Mouse (Mus musculus) hindbrain, embryonic 10.5 days (tissue): Measurements from ENCODE around the gene Rcor1. TPM values are rescaled to one million over a fixed set of nuclear protein-coding genes. Genes with fewer than 3 reads are reported as not detected.
A peak's percentile ranks its signal among the peaks of the same experiment; 100 is the strongest.

Source experiments
- DNase-seq: peaks from one replicate; pipeline ENCODE4 v3.0.0-alpha.2; 2017; ENCODE audit warnings: low spot score
- H3K27ac ChIP-seq: fragments of 300-500 bp; sonication (generic); 2 replicates; pipeline ENCODE4 v1.5.1; 2016; ENCODE audit warnings: mild to moderate bottlenecking, moderate library complexity
- H3K27me3 ChIP-seq: fragments of 300-500 bp; sonication (generic); 2 replicates; pipeline ENCODE4 v1.6.1; 2016; ENCODE audit warnings: mild to moderate bottlenecking; ENCODE audit not compliant: poor library complexity, insufficient read depth, severe bottlenecking
- H3K36me3 ChIP-seq: fragments of 300-500 bp; sonication (generic); 2 replicates; pipeline ENCODE4 v1.6.1; 2016; ENCODE audit warnings: mild to moderate bottlenecking, moderate library complexity
- H3K4me1 ChIP-seq: fragments of 300-500 bp; sonication (generic); replicated peaks from 2 replicates; pipeline ENCODE4 v1.6.1; 2016; ENCODE audit warnings: mild to moderate bottlenecking
- H3K4me3 ChIP-seq: fragments of 300-500 bp; sonication (generic); 2 replicates; pipeline ENCODE4 v1.5.1; 2016; ENCODE audit warnings: mild to moderate bottlenecking, moderate library complexity
- H3K9me3 ChIP-seq: fragments of 300-500 bp; sonication (generic); 2 replicates; pipeline ENCODE4 v1.6.1; 2016; ENCODE audit warnings: mild to moderate bottlenecking, moderate library complexity
- WGBS: fragments of 180-500 bp; shearing (Covaris S2); methylation state at CpG from one replicate; pipeline ENCODE4 v1.1.7; 2016; 5-methylcytosine and 5-hydroxymethylcytosine counted together
- polyA plus RNA-seq: library from polyadenylated mRNA; unstranded; fragments of >200 nt; fragmentation: Nextera tagmentation; extraction: Ambion mirVana; gene quantifications from 2 replicates; pipeline ENCODE4 v1.2.1, GENCODE M21; 2016

Rcor1 gene
- polyA plus RNA-seq, 1 experiment from 2014 or later = 5.0 TPM

DNA sequence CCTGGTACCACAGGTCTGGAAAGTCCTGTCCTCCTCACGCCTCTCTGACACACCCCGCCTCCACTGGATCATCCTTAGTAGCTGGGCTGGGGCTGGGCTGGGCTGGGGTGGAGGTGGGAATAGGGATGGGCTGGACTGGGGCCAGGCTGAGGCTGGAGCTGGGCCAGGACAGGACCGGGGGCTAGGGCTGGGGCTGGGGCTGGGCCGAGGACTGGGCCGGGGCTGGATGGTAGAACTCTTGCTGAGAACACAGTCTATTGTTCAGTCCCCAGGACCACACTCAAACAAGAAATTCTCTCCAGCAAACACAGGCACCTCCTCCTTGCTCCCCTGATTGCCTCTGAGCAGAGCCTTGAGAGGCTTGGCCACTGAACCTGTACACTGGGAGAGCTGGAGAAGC is 32.8 kb upstream of the Rcor1 start:
- Histone ChIP-seq H3K27me3 (no peaks in the 10 kb centered on the region), H3K27ac (peak overlapping the region; percentile 64), H3K36me3 (no peaks in the 10 kb centered on the region), H3K4me3 (no peak overlapping the region), H3K9me3 (no peaks in the 10 kb centered on the region), H3K4me1 (peaks cover 39% of the 10 kb centered on the region)
- WGBS = 74% methylated on average over 5 of the region's 5 CpGs
- no peak for DNase-seq

DNA sequence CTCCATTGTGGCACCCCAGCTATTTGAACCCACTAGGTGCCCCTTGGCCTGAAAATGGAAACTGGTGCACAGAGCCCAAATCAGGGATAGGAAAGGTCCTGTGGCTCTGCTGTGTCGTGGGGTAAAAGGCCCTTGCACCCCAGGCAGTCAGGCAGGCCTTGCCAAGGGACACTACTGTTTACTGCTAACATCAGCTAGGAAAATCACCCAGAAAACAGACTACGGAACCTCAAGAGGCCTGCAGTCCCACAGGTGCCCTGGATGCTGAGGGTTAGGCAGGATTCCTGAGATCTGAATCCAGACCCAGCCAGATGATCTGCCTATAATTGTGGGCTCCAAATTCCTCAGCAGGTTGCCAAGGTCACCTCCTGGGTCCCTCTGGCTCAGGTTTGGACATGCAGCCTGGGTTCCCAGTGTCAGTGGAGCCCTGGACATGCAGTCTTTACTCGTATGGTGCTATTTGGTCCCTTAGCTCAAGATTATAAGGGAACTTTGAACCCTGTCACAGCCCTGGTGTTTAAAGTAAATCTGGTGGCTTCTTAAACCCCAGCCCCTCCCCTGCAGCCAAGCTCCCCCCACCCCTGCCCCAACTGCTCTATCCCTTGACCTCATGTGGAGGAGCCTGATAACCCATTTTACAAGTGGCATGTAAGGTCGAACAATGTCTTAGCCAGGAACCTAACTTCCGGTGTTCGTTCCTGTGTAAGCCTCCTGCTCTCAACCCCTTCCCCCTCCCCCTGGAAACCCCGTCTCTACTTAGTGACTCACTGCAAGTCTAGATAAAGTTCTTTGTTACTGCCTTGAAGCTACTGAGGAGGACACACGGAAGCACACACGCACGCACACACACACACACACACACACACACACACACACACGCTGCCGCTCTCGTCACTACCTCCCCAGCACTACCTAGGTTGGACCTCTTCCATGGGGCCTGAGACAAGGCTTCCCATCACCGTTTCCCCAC is 31.7 kb upstream of the Rcor1 start:
- Histone ChIP-seq H3K4me1 (peaks cover 39% of the 10 kb centered on the region), H3K4me3 (no peak overlapping the region), H3K9me3 (peaks cover 1% of the 10 kb centered on the region; the same call in 1 of the 2 replicates), H3K27me3 (no peaks in the 10 kb centered on the region), H3K36me3 (no peaks in the 10 kb centered on the region), H3K27ac (peak overlapping the region; percentile 72)
- 81% methylated on average over 14 of the region's 14 CpGs for WGBS
- no peak for DNase-seq

GRCm38 (mm10) chr12:111008500-111009490 is 30.4 kb upstream of the Rcor1 start:
- 71% methylated on average over 11 of the region's 11 CpGs for WGBS
- no peaks in the 10 kb centered on the region for H3K36me3 ChIP-seq
- no peak for DNase-seq
- H3K4me3 ChIP-seq = no peak overlapping the region
- H3K27me3 ChIP-seq = no peaks in the 10 kb centered on the region
- peak overlapping the region; percentile 72 for H3K27ac ChIP-seq
- peaks cover 39% of the 10 kb centered on the region for H3K4me1 ChIP-seq
- peaks cover 3% of the 10 kb centered on the region; the same call in 1 of the 2 replicates for H3K9me3 ChIP-seq

GRCm38 (mm10) chr12:111009615-111010257 is 29.4 kb upstream of the Rcor1 start:
- H3K4me1 ChIP-seq = peaks cover 39% of the 10 kb centered on the region
- no peak overlapping the region for H3K4me3 ChIP-seq
- WGBS = 78% methylated on average over 6 of the region's 6 CpGs

DNA sequence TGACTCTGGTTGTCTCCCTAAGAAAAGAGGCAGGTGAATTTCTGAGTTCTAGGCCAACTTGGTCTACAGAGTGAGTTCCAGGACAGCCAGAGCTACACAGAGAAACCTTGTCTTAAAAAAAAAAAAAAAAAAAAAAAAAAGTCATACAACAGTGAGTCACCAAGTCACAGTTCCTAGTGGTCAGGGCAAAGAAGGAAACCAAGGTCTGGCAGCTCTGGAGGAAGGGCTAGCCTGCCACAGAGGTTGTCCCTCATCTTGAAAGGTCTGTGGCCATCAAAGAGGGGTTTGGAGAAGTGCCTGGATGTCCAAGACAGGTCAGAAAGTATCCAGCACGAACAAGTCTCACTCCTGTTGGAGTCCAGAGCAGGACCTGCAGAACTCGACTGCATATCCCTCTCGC is 22.3 kb upstream of the Rcor1 start:
- Histone ChIP-seq H3K36me3 (no peaks in the 10 kb centered on the region), H3K4me1 (no peaks in the 10 kb centered on the region), H3K4me3 (no peak overlapping the region), H3K27ac (no peak overlapping the region), H3K27me3 (no peaks in the 10 kb centered on the region), H3K9me3 (peaks cover 3% of the 10 kb centered on the region; the same call in 1 of the 2 replicates)
- 85% methylated on average over 3 of the region's 3 CpGs for WGBS
- no peak for DNase-seq

More at GRCm38 (mm10) chr12:111009615-111010257, 29.4 kb upstream of the Rcor1 start:
- H3K27me3 ChIP-seq = no peaks in the 10 kb centered on the region
- no peaks in the 10 kb centered on the region for H3K36me3 ChIP-seq
- H3K9me3 ChIP-seq = peaks cover 3% of the 10 kb centered on the region; the same call in 1 of the 2 replicates
- DNase-seq = no peak
- H3K27ac ChIP-seq = no peak overlapping the region

DNA sequence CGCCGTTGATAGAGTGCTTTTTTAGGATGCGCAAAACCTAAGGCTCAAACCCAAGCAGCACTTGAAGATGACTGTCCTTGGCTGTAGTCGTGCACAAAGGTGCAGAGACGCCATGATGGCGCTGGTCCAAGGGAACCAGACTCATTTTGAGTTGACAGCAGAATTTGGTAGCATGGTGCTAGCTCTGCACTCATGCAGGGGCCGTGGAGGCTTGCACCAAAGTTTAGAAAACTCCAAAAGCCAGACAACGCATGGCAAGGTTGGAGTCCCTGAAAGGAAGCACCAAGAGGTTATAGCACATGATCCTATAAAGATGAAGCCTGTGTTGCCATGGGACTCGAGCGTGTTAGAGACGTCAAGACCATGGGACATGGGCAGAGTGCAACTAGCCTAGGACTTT is 21.1 kb upstream of the Rcor1 start:
- Histone ChIP-seq H3K9me3 (no peaks in the 10 kb centered on the region), H3K27me3 (no peaks in the 10 kb centered on the region), H3K36me3 (no peaks in the 10 kb centered on the region), H3K27ac (no peak overlapping the region), H3K4me1 (no peaks in the 10 kb centered on the region), H3K4me3 (no peak overlapping the region)
- DNase-seq = no peak
- 92% methylated on average over 11 of the region's 11 CpGs for WGBS

DNA sequence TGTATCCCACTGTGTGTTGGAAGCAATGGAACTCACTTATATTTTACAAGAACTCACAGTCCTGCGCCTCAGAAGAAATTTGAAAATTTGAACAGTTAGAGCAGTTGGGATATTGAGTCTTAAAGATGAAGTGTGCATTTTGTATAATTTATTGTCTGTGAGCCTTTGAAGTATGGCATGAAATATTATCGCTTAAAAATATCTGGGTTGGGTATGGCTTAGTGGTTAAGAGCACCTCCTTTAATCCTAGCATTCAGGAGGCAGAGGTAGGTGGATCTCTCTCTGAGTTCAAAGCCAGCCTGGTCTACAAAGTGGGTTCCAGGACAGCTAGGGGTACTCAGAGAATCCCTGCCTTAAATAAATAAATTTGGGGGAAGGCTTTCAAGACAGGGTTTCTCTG is 20.1 kb upstream of the Rcor1 start:
- 93% methylated on average over 2 of the region's 2 CpGs for WGBS

GRCm38 (mm10) chr12:111021138-111021537 is 18.0 kb upstream of the Rcor1 start:
- Histone ChIP-seq H3K9me3 (no peaks in the 10 kb centered on the region), H3K27ac (no peak overlapping the region), H3K27me3 (no peaks in the 10 kb centered on the region), H3K4me3 (no peak overlapping the region), H3K36me3 (no peaks in the 10 kb centered on the region), H3K4me1 (no peaks in the 10 kb centered on the region)
- 39% methylated on average over 1 of the region's 1 CpGs for WGBS
- DNase-seq = no peak

More for the DNA sequence above, 20.1 kb upstream of the Rcor1 start:
- H3K4me1 ChIP-seq = no peaks in the 10 kb centered on the region
- no peaks in the 10 kb centered on the region for H3K27me3 ChIP-seq
- no peak for DNase-seq
- H3K4me3 ChIP-seq = no peak overlapping the region
- no peak overlapping the region for H3K27ac ChIP-seq
- H3K36me3 ChIP-seq = no peaks in the 10 kb centered on the region
- H3K9me3 ChIP-seq = no peaks in the 10 kb centered on the region

GRCm38 (mm10) chr12:111021577-111021976 is 17.6 kb upstream of the Rcor1 start:
- H3K27me3 ChIP-seq = no peaks in the 10 kb centered on the region
- 68% methylated on average over 3 of the region's 3 CpGs for WGBS

DNA sequence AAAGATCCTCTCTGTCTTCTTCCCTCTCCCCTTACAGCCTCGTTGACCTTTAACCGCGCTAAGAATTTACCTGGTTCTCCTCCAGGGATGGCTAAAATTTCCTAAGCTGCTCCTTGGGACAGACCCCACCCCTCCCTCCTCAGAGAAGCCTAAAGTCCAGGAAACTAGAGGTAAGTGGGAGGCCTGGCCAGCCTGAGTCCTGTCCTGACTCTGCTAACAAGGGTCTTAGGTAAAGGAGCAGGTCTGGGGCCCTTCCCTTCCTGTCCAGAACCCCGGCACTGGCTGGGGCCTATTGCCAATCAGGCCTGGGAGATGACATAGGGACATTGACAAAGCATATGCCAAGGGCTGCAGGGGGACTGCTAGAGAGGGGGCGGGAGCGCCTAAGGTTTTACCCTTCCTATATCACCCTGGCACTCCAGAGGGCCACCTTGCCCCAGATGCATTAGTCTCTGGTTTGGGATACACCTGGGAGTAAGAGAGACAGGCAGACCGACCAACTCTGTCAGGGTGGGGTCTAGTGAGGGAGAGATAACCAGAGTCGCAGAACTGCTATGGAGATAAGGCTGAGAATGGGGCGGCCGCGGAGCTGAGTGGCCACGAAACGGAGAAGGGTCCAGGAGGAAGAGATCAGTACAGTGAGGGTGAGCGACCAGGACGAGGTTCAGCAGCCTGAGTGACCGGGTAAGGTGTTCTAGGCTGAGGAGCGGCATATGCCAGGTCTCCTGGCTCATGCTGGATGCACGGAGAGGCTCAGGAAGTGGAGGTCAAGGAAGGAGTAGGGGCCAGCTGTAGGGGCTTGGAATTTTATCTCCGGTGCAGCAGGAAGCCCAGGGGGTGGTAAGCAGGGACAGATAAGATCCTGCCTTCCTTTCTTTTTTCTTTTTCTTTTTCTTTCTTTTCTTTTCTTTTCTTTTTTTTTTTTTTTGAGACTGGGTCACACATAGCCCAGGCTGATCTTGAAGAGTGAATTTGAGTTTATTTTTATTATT is 10.7 kb upstream of the Rcor1 start:
- H3K4me1 ChIP-seq = peaks cover 3% of the 10 kb centered on the region; the same call in 1 of the 2 replicates
- DNase-seq = no peak
- no peaks in the 10 kb centered on the region for H3K27me3 ChIP-seq
- H3K9me3 ChIP-seq = no peaks in the 10 kb centered on the region
- 57% methylated on average over 19 of the region's 19 CpGs for WGBS
- H3K4me3 ChIP-seq = no peak overlapping the region
- H3K36me3 ChIP-seq = no peaks in the 10 kb centered on the region
- H3K27ac ChIP-seq = no peak overlapping the region; the same call in 1 of the 2 replicates

More at GRCm38 (mm10) chr12:111021577-111021976, 17.6 kb upstream of the Rcor1 start:
- no peaks in the 10 kb centered on the region for H3K9me3 ChIP-seq
- DNase-seq = no peak
- no peaks in the 10 kb centered on the region for H3K4me1 ChIP-seq
- H3K4me3 ChIP-seq = no peak overlapping the region
- H3K27ac ChIP-seq = no peak overlapping the region
- no peaks in the 10 kb centered on the region for H3K36me3 ChIP-seq

- H3K9me3 ChIP-seq = no peaks in the 10 kb centered on the region
- H3K27ac ChIP-seq = no peak overlapping the region
- no peak overlapping the region for H3K4me3 ChIP-seq
- DNase-seq = no peak
- H3K4me1 ChIP-seq = peaks cover 3% of the 10 kb centered on the region; the same call in 1 of the 2 replicates
- H3K27me3 ChIP-seq = no peaks in the 10 kb centered on the region
- H3K36me3 ChIP-seq = no peaks in the 10 kb centered on the region
- WGBS = 68% methylated on average over 7 of the region's 7 CpGs
Observed at GRCm38 (mm10) chr12:111029291-111029890, 9.8 kb upstream of the Rcor1 start.
